Mouse (Mus musculus) cortical plate, adult 2 months (tissue): ENCODE measurements around the gene Csgalnact2.

Experiments used
- CTCF ChIP-seq: fragments of 200-500 bp; IDR thresholded peaks from 2 replicates; pipeline ENCODE4 v1.5.1; 2011; ENCODE audit warnings: mild to moderate bottlenecking, control low read depth, low read length; ENCODE audit not compliant: insufficient read depth; ENCODE audit errors: extremely low read depth
- POLR2A ChIP-seq: fragments of 200-500 bp; IDR thresholded peaks from 2 replicates; pipeline ENCODE4 v1.6.1; 2011; ENCODE audit warnings: mild to moderate bottlenecking, low read length, control low read depth; ENCODE audit not compliant: insufficient read depth; ENCODE audit errors: extremely low read depth

GRCm38 (mm10) chr6:118163086-118163485 is 24.1 kb upstream of the Csgalnact2 start:
- TF ChIP-seq POLR2A: no peak
- TF ChIP-seq CTCF: no peak
